Comparison of ENCODE assay signal across 9 mouse cellular contexts in the genomic region with DNA sequence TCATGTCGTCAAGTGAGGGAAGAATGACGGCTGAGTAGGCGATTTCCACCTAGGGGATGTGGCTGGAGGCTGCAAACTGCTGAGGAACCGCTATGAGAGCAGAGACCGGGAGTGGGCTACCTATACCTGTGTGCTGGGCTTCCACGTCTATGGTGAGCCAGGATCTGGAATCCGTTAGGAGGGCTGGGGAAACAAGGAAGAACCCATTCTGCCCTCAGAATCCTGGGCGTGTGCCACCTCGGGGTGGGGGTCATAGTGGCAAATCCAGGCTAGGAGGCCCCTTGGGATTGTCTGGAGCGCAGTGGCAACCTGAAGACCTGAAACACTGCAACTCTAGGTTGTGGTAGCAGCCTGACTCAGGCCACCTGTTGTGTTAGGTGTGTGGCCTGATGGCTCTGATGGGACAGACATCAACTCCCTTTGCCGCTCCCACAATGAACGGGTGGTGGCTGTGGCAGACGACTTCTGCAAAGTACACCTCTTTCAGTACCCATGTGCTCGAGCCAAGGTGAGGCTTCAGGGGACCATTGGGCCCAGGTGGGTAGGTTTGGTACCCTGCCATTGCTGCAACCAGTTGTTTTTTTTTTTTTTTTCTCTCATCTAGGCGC. TPM values are rescaled to one million over a fixed set of nuclear protein-coding genes. Genes with fewer than 3 reads are reported as not detected.
DNase-seq lines count a peak whose midpoint lies in the region; ATAC-seq and TF ChIP-seq lines count a peak whose summit lies in the region.
"Had no signal": no experiment of that assay in that cellular context is flagged by ENCODE, and none has a peak within 500 bp of the region (broad histone marks: within the 10 kb centered on the region; RNA-seq: fewer than 3 reads in every experiment).

No protein-coding gene starts in this region.

- no peak overlapping the region for H3K4me3 ChIP-seq in heart, embryonic 12.5 days
- H3K4me3 ChIP-seq in ES-E14 (ENCODE audit: insufficient read depth in 1 of 2, low read depth in 1 of 2, low read length in 2 of 2, poor library complexity in 1 of 2, severe bottlenecking in 1 of 2): no peak overlapping the region
- peak overlapping the region; percentile 95 for H3K4me3 ChIP-seq in hindbrain, embryonic 10.5 days
- 0 out of 2 replicates have a peak overlapping the region, but pooled peaks have one; percentile 90 for H3K4me3 ChIP-seq in liver, postnatal 0 days (ENCODE audit: low read depth, low read length)

- TF ChIP-seq EP300 in liver, postnatal 0 days (IDR thresholded peaks at IDR 0.05; ENCODE audit: low read depth): no peak

- H3K36me3 ChIP-seq in heart, embryonic 12.5 days: peaks cover 53% of the 10 kb centered on the region
- peaks cover 18% of the 10 kb centered on the region for H3K36me3 ChIP-seq in ES-E14 (ENCODE audit: control insufficient read depth, insufficient read depth, low read length, poor library complexity, severe bottlenecking)
- peaks cover 60% of the 10 kb centered on the region for H3K36me3 ChIP-seq in hindbrain, embryonic 10.5 days
- peaks cover 39% of the 10 kb centered on the region for H3K36me3 ChIP-seq in liver, postnatal 0 days (replicated peaks; ENCODE audit: insufficient read depth, low read length)

- in situ Hi-C loops in ES-E14 (cut with MboI; ENCODE audit: low sequenced_read_pairs in 2 of 2, unreplicated experiment in 2 of 2): no loop called here

- intact Hi-C loops in heart, postnatal 10 days (cut with DNase I): no loop called here

- H3K27me3 ChIP-seq in heart, embryonic 12.5 days (replicated peaks): no peaks in the 10 kb centered on the region
- no peaks in the 10 kb centered on the region for H3K27me3 ChIP-seq in hindbrain, embryonic 10.5 days (ENCODE audit: insufficient read depth, poor library complexity, severe bottlenecking)
- no peaks in the 10 kb centered on the region for H3K27me3 ChIP-seq in liver, postnatal 0 days (ENCODE audit: insufficient read depth, low read length)

- peaks cover 35% of the 10 kb centered on the region for H3K4me1 ChIP-seq in heart, embryonic 12.5 days (replicated peaks)
- H3K4me1 ChIP-seq in ES-E14 (ENCODE audit: control insufficient read depth in 2 of 2, insufficient read depth in 2 of 2, low read length in 2 of 2, poor library complexity in 1 of 2): peaks cover 9 to 21% of the 10 kb centered on the region in 2 experiments; a peak in 3 of 4 replicates
- H3K4me1 ChIP-seq in hindbrain, embryonic 10.5 days (replicated peaks): peaks cover 46% of the 10 kb centered on the region
- H3K4me1 ChIP-seq in liver, postnatal 0 days (ENCODE audit: insufficient read depth): peaks cover 36% of the 10 kb centered on the region

- H3K4me2 ChIP-seq in heart, embryonic 12.5 days: peak overlapping the region; percentile 72
- no peak overlapping the region for H3K4me2 ChIP-seq in liver, postnatal 0 days (ENCODE audit: low read depth, low read length)

- H3K9me3 ChIP-seq in heart, embryonic 12.5 days (replicated peaks): no peaks in the 10 kb centered on the region
- H3K9me3 ChIP-seq in ES-E14 (ENCODE audit: control insufficient read depth, insufficient read depth, low read depth, low read length): no peaks in the 10 kb centered on the region
- no peaks in the 10 kb centered on the region for H3K9me3 ChIP-seq in hindbrain, embryonic 10.5 days
- no peaks in the 10 kb centered on the region for H3K9me3 ChIP-seq in liver, postnatal 0 days (ENCODE audit: low read length)

- ATAC-seq in heart, embryonic 12.5 days (ENCODE audit: insufficient number of reproducible peaks, low FRiP score): no peak
- no peak for ATAC-seq in liver, postnatal 0 days

- 78% methylated on average over 15 of the region's 15 CpGs for WGBS in heart, embryonic 12.5 days
- 82% methylated on average over 15 of the region's 15 CpGs for WGBS in hindbrain, embryonic 10.5 days
- WGBS in liver, postnatal 0 days (ENCODE audit: insufficient replicate concordance): 83% methylated on average over 15 of the region's 15 CpGs

- no peak overlapping the region for H3K27ac ChIP-seq in heart, embryonic 12.5 days (ENCODE audit: poor library complexity, severe bottlenecking)
- peak overlapping the region; percentile 29; the same call in 1 of the 2 replicates for H3K27ac ChIP-seq in ES-E14 (ENCODE audit: insufficient read depth, low read depth, low read length, poor library complexity, severe bottlenecking)
- H3K27ac ChIP-seq in hindbrain, embryonic 10.5 days: peak overlapping the region; percentile 98
- H3K27ac ChIP-seq in liver, postnatal 0 days (ENCODE audit: low read depth): no peak overlapping the region

- no peak for DNase-seq in heart, postnatal 10 days
- DNase-seq in ES-E14 (ENCODE audit: low read depth, low spot score): no peak
- DNase-seq in hindbrain, embryonic 10.5 days (ENCODE audit: low spot score): no peak
- no peak for DNase-seq in liver, postnatal 0 days
- DNase-seq in left cerebral cortex, adult 18-20 months (ENCODE audit: low spot score in 2 of 2): no peak
- no peak for DNase-seq in urinary bladder, postnatal 36 days (ENCODE audit: low spot score in 2 of 2)
- DNase-seq in left cerebral cortex, adult 8-10 months (ENCODE audit: low spot score in 2 of 2): no peak
- DNase-seq: lung, postnatal 14 days had no signal

- no peak for TF ChIP-seq CTCF in liver, postnatal 0 days (IDR thresholded peaks at IDR 0.05; ENCODE audit: low read depth)

- H3K9ac ChIP-seq in heart, embryonic 12.5 days: peak overlapping the region; percentile 77; the same call in 1 of the 2 replicates
- peak overlapping the region; percentile 6; the same call in 1 of the 2 replicates for H3K9ac ChIP-seq in ES-E14 (ENCODE audit: insufficient read depth, low read depth, low read length, poor library complexity, severe bottlenecking)
- peak overlapping the region; percentile 98 for H3K9ac ChIP-seq in liver, postnatal 0 days (replicated peaks)

TF ChIP-seq in ES-E14, 5 proteins besides CTCF, POLR2A, EP300 and RAD21:
- TF ChIP-seq ZC3H11A (IDR thresholded peaks at IDR 0.05; ENCODE audit: borderline replicate concordance, low read depth, low read length) (no peak), ZNF384 (IDR thresholded peaks at IDR 0.05; ENCODE audit: low read depth, low read length) (0 out of 2 replicates have a peak, but pooled peaks have one; percentile 26)

RNA-seq across cellular contexts. Expression of a gene that starts 1.0 kb away (rescaled TPM):
- 106 and 115 TPM in 2 replicates for polyA plus RNA-seq in heart, embryonic 12.5 days (2016; fragmentation: Nextera tagmentation; extraction: Ambion mirVana)
- total RNA-seq in heart, postnatal 10 days (2021): 10 to 100 TPM; 54.4 to 59.5 TPM
- total RNA-seq in ES-E14 (2012; rRNA removed): 89.8 and 92.9 TPM in 2 replicates
- polyA plus RNA-seq in hindbrain, embryonic 10.5 days (2016; fragmentation: Nextera tagmentation; extraction: Ambion mirVana): 178 and 184 TPM in 2 replicates
- polyA plus RNA-seq in liver, postnatal 0 days (2015; fragmentation: Nextera tagmentation; extraction: Ambion mirVana): 43.0 and 45.7 TPM in 2 replicates
- total RNA-seq in left cerebral cortex, adult 18-20 months (2021): 10 to 100 TPM; 49.6 to 49.8 TPM
- 10 to 100 TPM; 46.8 to 53.8 (median 50.4) TPM for total RNA-seq in left cerebral cortex, adult 8-10 months (2022)

RNA-seq across cellular contexts. Expression of a gene that starts 11.3 kb away (rescaled TPM):
- 13.3 and 13.5 TPM in 2 replicates for polyA plus RNA-seq in heart, embryonic 12.5 days (2016; fragmentation: Nextera tagmentation; extraction: Ambion mirVana)
- 10 to 100 TPM; 16.7 to 18.7 TPM for total RNA-seq in heart, postnatal 10 days (2021)
- total RNA-seq in ES-E14 (2012; rRNA removed): 20.6 and 22.2 TPM in 2 replicates
- 21.3 and 24.9 TPM in 2 replicates for polyA plus RNA-seq in hindbrain, embryonic 10.5 days (2016; fragmentation: Nextera tagmentation; extraction: Ambion mirVana)
- 8.0 and 9.5 TPM in 2 replicates for polyA plus RNA-seq in liver, postnatal 0 days (2015; fragmentation: Nextera tagmentation; extraction: Ambion mirVana)
- 10 to 100 TPM in 1 of 2 experiments, 1 to 10 TPM in 1; 9.0 to 11.5 TPM for total RNA-seq in left cerebral cortex, adult 18-20 months (2021)
- 10 to 100 TPM; 12.6 to 15.3 (median 13.8) TPM for total RNA-seq in left cerebral cortex, adult 8-10 months (2022)

RNA-seq across cellular contexts. Expression of a gene that starts 11.5 kb away (rescaled TPM):
- polyA plus RNA-seq in heart, embryonic 12.5 days (2016; fragmentation: Nextera tagmentation; extraction: Ambion mirVana): 2.4 and 2.5 TPM in 2 replicates
- 1 to 10 TPM; 6.5 to 7.1 TPM for total RNA-seq in heart, postnatal 10 days (2021)
- 3.6 and 4.0 TPM in 2 replicates for total RNA-seq in ES-E14 (2012; rRNA removed)
- 3.4 and 4.2 TPM in 2 replicates for polyA plus RNA-seq in hindbrain, embryonic 10.5 days (2016; fragmentation: Nextera tagmentation; extraction: Ambion mirVana)
- 2.0 and 2.5 TPM in 2 replicates for polyA plus RNA-seq in liver, postnatal 0 days (2015; fragmentation: Nextera tagmentation; extraction: Ambion mirVana)
- total RNA-seq in left cerebral cortex, adult 18-20 months (2021): 1 to 10 TPM; 6.4 to 7.6 TPM
- total RNA-seq in left cerebral cortex, adult 8-10 months (2022): 10 to 100 TPM in 1 of 4 experiments, 1 to 10 TPM in 3; 7.9 to 10.1 (median 8.9) TPM

RNA-seq across cellular contexts. Expression of a gene that starts 13.0 kb away (rescaled TPM):
- 17.1 and 19.4 TPM in 2 replicates for polyA plus RNA-seq in heart, embryonic 12.5 days (2016; fragmentation: Nextera tagmentation; extraction: Ambion mirVana)
- 10 to 100 TPM in 1 of 2 experiments, 1 to 10 TPM in 1; 8.5 to 10.4 TPM for total RNA-seq in heart, postnatal 10 days (2021)
- total RNA-seq in ES-E14 (2012; rRNA removed): 42.6 and 49.6 TPM in 2 replicates
- polyA plus RNA-seq in hindbrain, embryonic 10.5 days (2016; fragmentation: Nextera tagmentation; extraction: Ambion mirVana): 39.3 and 41.2 TPM in 2 replicates
- 9.0 and 10.7 TPM in 2 replicates for polyA plus RNA-seq in liver, postnatal 0 days (2015; fragmentation: Nextera tagmentation; extraction: Ambion mirVana)
- total RNA-seq in left cerebral cortex, adult 18-20 months (2021): 10 to 100 TPM; 22.5 to 23.7 TPM
- 10 to 100 TPM; 20.5 to 26.0 (median 22.1) TPM for total RNA-seq in left cerebral cortex, adult 8-10 months (2022)

RNA-seq across cellular contexts. Expression of a gene that starts 20.5 kb away (rescaled TPM):
- 46.6 and 46.8 TPM in 2 replicates for polyA plus RNA-seq in heart, embryonic 12.5 days (2016; fragmentation: Nextera tagmentation; extraction: Ambion mirVana)
- total RNA-seq in heart, postnatal 10 days (2021): 10 to 100 TPM; 38.7 to 41.8 TPM
- 30.4 and 36.8 TPM in 2 replicates for total RNA-seq in ES-E14 (2012; rRNA removed)
- polyA plus RNA-seq in hindbrain, embryonic 10.5 days (2016; fragmentation: Nextera tagmentation; extraction: Ambion mirVana): 63.1 and 78.0 TPM in 2 replicates
- 20.2 and 22.3 TPM in 2 replicates for polyA plus RNA-seq in liver, postnatal 0 days (2015; fragmentation: Nextera tagmentation; extraction: Ambion mirVana)
- 100 to 1,000 TPM; 188 to 189 TPM for total RNA-seq in left cerebral cortex, adult 18-20 months (2021)
- 100 to 1,000 TPM; 155 to 175 (median 172) TPM for total RNA-seq in left cerebral cortex, adult 8-10 months (2022)

Comparison
In these comparisons a context has a peak if more than half of its experiments do, and no peak if none do; other contexts are left out.
1. H3K27ac ChIP-seq: peak in ES-E14 (single experiment) and hindbrain, embryonic 10.5 days (single experiment); none in heart, embryonic 12.5 days (single experiment) and liver, postnatal 0 days (single experiment).
2. H3K4me3 ChIP-seq: peak in hindbrain, embryonic 10.5 days (single experiment) and liver, postnatal 0 days (single experiment); none in heart, embryonic 12.5 days (single experiment) and ES-E14 (0 of 2).
3. H3K9ac ChIP-seq: peak in every context shown above with its lines; median percentile 98 in liver, postnatal 0 days; 77 in heart, embryonic 12.5 days; 6 in ES-E14.